In the genomic region with DNA sequence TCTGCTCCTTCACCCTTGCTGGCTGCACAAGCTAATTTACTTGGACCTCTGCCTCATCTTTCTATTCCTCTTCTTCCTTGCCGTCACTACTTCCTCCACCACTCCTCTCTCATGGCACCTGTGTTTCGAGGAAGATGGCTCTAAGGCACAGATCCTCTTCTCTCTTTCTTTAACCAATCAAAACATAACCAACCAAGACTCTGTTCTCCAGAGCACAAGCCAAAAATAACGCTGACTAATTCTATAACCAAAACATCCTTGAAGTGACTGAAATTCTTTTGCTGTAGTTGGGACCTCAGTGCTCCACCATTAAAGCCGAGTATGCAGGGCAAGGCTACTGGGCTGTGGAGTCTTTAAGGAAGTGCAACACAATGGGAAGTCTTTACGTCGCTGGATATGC, we compare ENCODE assay signal across 34 mouse cellular contexts. TPM values are rescaled to one million over a fixed set of nuclear protein-coding genes. Genes with fewer than 3 reads are reported as not detected.
"Had no signal": no experiment of that assay in that cellular context is flagged by ENCODE, and none has a peak within 500 bp of the region (broad histone marks: within the 10 kb centered on the region; RNA-seq: fewer than 3 reads in every experiment).

No protein-coding gene starts in this region.

- H3K27me3 ChIP-seq: limb, embryonic 12.5 days; limb, embryonic 15.5 days; liver, embryonic 13.5 days; liver, embryonic 15.5 days; lung, embryonic 15.5 days; megakaryocyte, embryonic 14.5 days; midbrain, embryonic 12.5 days; midbrain, embryonic 13.5 days; midbrain, embryonic 15.5 days had no signal

- H3K4me3 ChIP-seq: limb, embryonic 10.5 days; limb, embryonic 12.5 days; limb, embryonic 13.5 days; limb, embryonic 15.5 days; liver, embryonic 12.5 days; liver, embryonic 13.5 days; liver, embryonic 15.5 days; lung, embryonic 15.5 days; megakaryocyte, embryonic 14.5 days; midbrain, embryonic 10.5 days; midbrain, embryonic 12.5 days; midbrain, embryonic 13.5 days; midbrain, embryonic 15.5 days; myocyte had no signal

- H3K36me3 ChIP-seq: limb, embryonic 10.5 days; limb, embryonic 12.5 days; limb, embryonic 13.5 days; limb, embryonic 15.5 days; liver, embryonic 12.5 days; liver, embryonic 13.5 days; liver, embryonic 15.5 days; lung, embryonic 15.5 days; midbrain, embryonic 10.5 days; midbrain, embryonic 12.5 days; midbrain, embryonic 13.5 days; midbrain, embryonic 15.5 days had no signal

- ATAC-seq: liver, embryonic 12.5 days; liver, postnatal 0 days; lung, postnatal 0 days; midbrain, embryonic 13.5 days; midbrain, embryonic 15.5 days; midbrain, embryonic 16.5 days had no signal

- H3K27ac ChIP-seq: limb, embryonic 10.5 days; limb, embryonic 12.5 days; limb, embryonic 13.5 days; limb, embryonic 15.5 days; liver, embryonic 12.5 days; liver, embryonic 13.5 days; liver, embryonic 14.5 days; liver, embryonic 15.5 days; lung, embryonic 15.5 days; macrophage; midbrain, embryonic 10.5 days; midbrain, embryonic 12.5 days; midbrain, embryonic 13.5 days; midbrain, embryonic 15.5 days had no signal

- H3K4me2 ChIP-seq: limb, embryonic 12.5 days; limb, embryonic 13.5 days; limb, embryonic 15.5 days; liver, embryonic 11.5 days; liver, embryonic 12.5 days; liver, embryonic 13.5 days; liver, embryonic 15.5 days; lung, embryonic 14.5 days; lung, embryonic 15.5 days; midbrain, embryonic 11.5 days; midbrain, embryonic 12.5 days; midbrain, embryonic 13.5 days; midbrain, embryonic 15.5 days had no signal

- H3K9ac ChIP-seq: limb, embryonic 12.5 days; limb, embryonic 13.5 days; limb, embryonic 15.5 days; liver, embryonic 12.5 days; liver, embryonic 13.5 days; liver, embryonic 14.5 days; liver, embryonic 15.5 days; liver, postnatal 0 days; lung, embryonic 14.5 days; lung, embryonic 15.5 days; midbrain, embryonic 12.5 days; midbrain, embryonic 13.5 days; midbrain, embryonic 15.5 days had no signal

- H3K9me3 ChIP-seq: limb, embryonic 10.5 days; limb, embryonic 12.5 days; limb, embryonic 13.5 days; limb, embryonic 15.5 days; liver, embryonic 12.5 days; liver, embryonic 13.5 days; liver, embryonic 15.5 days; lung, embryonic 15.5 days; megakaryocyte, embryonic 14.5 days; midbrain, embryonic 10.5 days; midbrain, embryonic 12.5 days; midbrain, embryonic 13.5 days; midbrain, embryonic 15.5 days had no signal

- DNase-seq: left cerebral cortex, postnatal 4 days; liver; liver, embryonic 13.5 days; liver, postnatal 0 days; lung, adult 18-20 months; lung, adult 2 months; lung, embryonic 14.5 days; lung, postnatal 10 days; lung, postnatal 14 days; lung, postnatal 36 days; lung, postnatal 4 days; midbrain, embryonic 14.5 days had no signal

- H3K4me1 ChIP-seq: limb, embryonic 12.5 days; limb, embryonic 13.5 days; limb, embryonic 15.5 days; liver, embryonic 12.5 days; liver, embryonic 13.5 days; liver, embryonic 15.5 days; lung, embryonic 15.5 days; megakaryocyte, embryonic 14.5 days; midbrain, embryonic 12.5 days had no signal

RNA-seq across cellular contexts. Expression of a gene that starts 11.5 kb away (rescaled TPM):
- total RNA-seq: megakaryocyte progenitor cell, adult 5-6 weeks; monocyte, adult 5-6 weeks had no signal
- polyA plus RNA-seq: liver, adult 2 months; liver, embryonic 14.5 days; liver, embryonic 15.5 days; liver, postnatal 0 days; lung, adult 2 months; lung, embryonic 14.5 days; lung, embryonic 15.5 days; lung, postnatal 0 days; macrophage; myocyte had no signal
